Mouse (Mus musculus) cerebral cortex, adult 2 months (tissue): ENCODE data around the gene Fam213a.

Experiments used
- WGBS: fragments of 180-500 bp; shearing (Covaris S2); methylation state at CpG from one replicate; pipeline ENCODE4 v1.1.7; 2018; 5-methylcytosine and 5-hydroxymethylcytosine counted together

Fam213a gene

GRCm38 (mm10) chr14:41013630-41014613 lies at the start of gene Fam213a:
Gene Fam213a, minus strand, starts transcription at chr14:41013788.
- 2% methylated on average over 32 of the region's 32 CpGs for WGBS

GRCm38 (mm10) chr14:41053190-41053589 lies 39.6 kb upstream of the Fam213a start:
- WGBS, result 18% methylated on average over 3 of the region's 4 CpGs

- WGBS, result 75% methylated on average over 5 of the region's 5 CpGs
These were observed 38.9 kb upstream of the Fam213a start for GRCm38 (mm10) chr14:41052481-41052880.

GRCm38 (mm10) chr14:41050471-41050870 lies 36.9 kb upstream of the Fam213a start:
- 81% methylated on average over 6 of the region's 6 CpGs for WGBS

- WGBS, result 77% methylated on average over 2 of the region's 2 CpGs
These were observed 33.8 kb upstream of the Fam213a start for GRCm38 (mm10) chr14:41047402-41047801.

- WGBS, result 35% methylated on average over 6 of the region's 6 CpGs
These were observed 21.7 kb upstream of the Fam213a start for GRCm38 (mm10) chr14:41035146-41035798.

- WGBS, result 48% methylated on average over 13 of the region's 13 CpGs
These were observed 19.8 kb upstream of the Fam213a start for GRCm38 (mm10) chr14:41033135-41034110.

GRCm38 (mm10) chr14:41030989-41031513 lies 17.5 kb upstream of the Fam213a start:
- 89% methylated on average over 6 of the region's 6 CpGs for WGBS

- WGBS, result 79% methylated on average over 4 of the region's 4 CpGs
These were observed 15.7 kb upstream of the Fam213a start for GRCm38 (mm10) chr14:41029303-41029702.

GRCm38 (mm10) chr14:41025594-41026284 lies 12.2 kb upstream of the Fam213a start:
- WGBS, result 87% methylated on average over 7 of the region's 7 CpGs

GRCm38 (mm10) chr14:41025087-41025486 lies 11.5 kb upstream of the Fam213a start:
- WGBS, result 99% methylated on average over 2 of the region's 2 CpGs

- WGBS, result 91% methylated on average over 3 of the region's 3 CpGs
These were observed 7.7 kb upstream of the Fam213a start for GRCm38 (mm10) chr14:41021246-41021645.

- 70% methylated on average over 5 of the region's 5 CpGs for WGBS
These were observed 3.9 kb upstream of the Fam213a start for GRCm38 (mm10) chr14:41017460-41017859.

- 48% methylated on average over 5 of the region's 5 CpGs for WGBS
These were observed 1.2 kb upstream of the Fam213a start for GRCm38 (mm10) chr14:41014701-41015240.

- 9% methylated on average over 9 of the region's 9 CpGs for WGBS
These were observed 445 bp downstream of the Fam213a start for GRCm38 (mm10) chr14:41013143-41013542.

- WGBS, result 76% methylated on average over 3 of the region's 3 CpGs
These were observed 1.7 kb downstream of the Fam213a start for GRCm38 (mm10) chr14:41011916-41012315.

GRCm38 (mm10) chr14:41008138-41008537 lies 5.5 kb downstream of the Fam213a start:
- WGBS, result 65% methylated on average over 2 of the region's 2 CpGs

- 52% methylated on average over 5 of the region's 5 CpGs for WGBS
These were observed 5.9 kb downstream of the Fam213a start for GRCm38 (mm10) chr14:41007641-41008040.

GRCm38 (mm10) chr14:41006899-41007298 lies 6.7 kb downstream of the Fam213a start:
- 43% methylated on average over 3 of the region's 3 CpGs for WGBS

- 90% methylated on average over 10 of the region's 10 CpGs for WGBS
These were observed 7.3 kb downstream of the Fam213a start for GRCm38 (mm10) chr14:41006263-41006662.
